Mouse (Mus musculus): ENCODE results near the gene Sema6d.
"Not testable (repeated sequence)": the region's sequence is repeated elsewhere in the genome, so short reads cannot be mapped to it uniquely, and the experiment has no call there.

Gene Sema6d

GRCm38 (mm10) chr2:124298872-124299271 is 209.1 kb downstream of the Sema6d start:
- no peak for DNase-seq

DNA sequence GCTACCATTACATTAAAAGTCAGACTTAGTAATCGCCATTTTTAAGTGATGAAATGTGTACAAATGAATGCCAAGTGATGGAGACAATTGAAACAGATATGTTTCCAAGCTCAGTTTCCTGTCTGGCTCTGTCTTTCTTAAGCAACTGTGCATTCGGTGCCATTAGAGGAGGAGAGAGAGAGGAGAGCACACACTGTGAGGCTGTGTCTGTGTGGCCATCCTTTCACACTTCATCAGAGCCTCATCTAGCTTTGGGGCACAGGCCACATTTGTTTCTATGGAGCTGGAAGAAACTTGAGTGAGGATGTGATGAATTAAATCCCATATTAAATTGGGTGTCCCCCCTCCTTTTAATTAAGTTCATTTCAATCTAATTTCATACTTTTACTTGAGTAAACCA is 218.8 kb downstream of the Sema6d start:
- no peak for DNase-seq

GRCm38 (mm10) chr2:124309361-124310128 is 219.8 kb downstream of the Sema6d start:
- no peak for DNase-seq

DNA sequence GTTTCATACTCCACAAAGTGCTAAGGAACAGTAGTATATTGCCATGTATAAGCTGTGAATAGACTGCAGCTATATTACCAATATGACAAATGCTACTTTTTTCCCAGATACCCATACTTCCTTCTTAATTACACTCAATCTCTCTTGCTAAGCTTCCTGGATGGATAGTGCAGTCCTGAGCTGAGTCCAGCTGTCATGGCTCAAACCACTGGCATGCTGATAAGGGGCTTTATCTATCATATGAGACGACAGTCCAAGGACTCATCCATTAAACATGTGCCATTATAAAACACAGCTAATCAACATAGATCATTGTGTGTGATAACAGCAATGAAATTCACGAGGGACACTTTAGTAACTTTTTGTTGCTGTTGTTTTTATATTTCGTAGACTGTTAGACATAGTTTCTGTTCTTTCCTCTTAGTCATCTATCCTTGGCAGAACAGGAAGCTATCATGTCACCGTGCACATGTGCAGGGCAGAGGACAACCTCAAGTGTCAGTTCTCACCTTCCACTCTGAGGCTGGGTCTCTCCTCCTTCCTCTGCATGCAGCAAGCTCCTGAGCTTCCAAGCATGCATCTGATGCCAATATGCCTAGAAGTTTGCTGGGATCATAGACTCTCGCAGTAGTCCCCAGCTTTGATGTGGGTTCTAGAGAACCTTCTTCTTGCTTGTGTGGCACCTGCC is 232.9 kb downstream of the Sema6d start:
- no peak for DNase-seq

DNA sequence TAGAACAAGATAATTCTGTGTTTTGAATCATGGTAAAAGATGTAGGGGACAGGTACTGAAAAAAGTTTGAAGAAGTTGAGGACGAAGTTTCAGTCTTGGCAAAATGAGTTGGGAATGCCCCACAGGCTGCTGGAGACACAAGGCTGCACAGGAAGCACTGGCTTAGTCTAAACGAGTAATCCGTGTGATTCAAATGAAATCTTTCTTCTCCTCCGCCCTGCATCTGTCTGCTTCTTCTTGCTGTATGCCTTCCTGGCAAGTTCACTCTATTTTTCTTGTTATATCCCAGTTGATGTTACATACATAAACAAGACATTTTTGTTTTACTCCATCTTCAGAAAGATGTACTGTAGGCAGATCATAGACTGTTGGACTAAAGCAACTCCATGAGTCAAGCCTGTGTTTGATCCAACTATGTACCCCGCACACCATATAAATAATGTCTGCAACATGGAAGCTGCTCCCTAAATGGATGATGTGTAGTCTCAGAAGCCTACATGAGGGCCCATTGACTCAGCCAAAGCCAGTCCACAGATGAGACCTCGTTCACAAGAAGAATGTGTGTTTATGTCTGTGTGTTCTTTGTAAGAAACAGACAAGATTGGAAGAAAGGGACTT is 234.4 kb downstream of the Sema6d start:
- DNase-seq, result no peak

- DNase-seq, result no peak
Observed at GRCm38 (mm10) chr2:124329473-124330130, 239.8 kb downstream of the Sema6d start.

DNA sequence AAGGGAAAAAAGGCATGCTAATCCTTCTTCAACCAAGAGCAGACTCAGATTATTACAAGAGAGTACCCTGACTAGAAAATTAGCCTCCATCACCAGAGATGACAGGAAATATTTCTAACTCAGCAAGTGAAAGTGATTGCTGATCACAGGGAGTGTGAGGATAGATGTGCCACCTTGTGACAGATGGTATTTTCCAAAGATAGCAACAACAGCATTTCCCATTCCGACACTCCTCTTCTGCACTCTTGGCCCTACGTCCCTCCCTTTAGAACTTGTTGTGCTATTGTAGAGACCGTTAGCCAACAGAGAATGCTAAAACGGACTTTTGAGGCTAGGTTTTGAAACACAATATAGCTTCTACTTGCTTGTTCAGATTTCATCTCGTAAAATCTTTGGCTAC is 243.1 kb downstream of the Sema6d start:
- DNase-seq, result no peak

DNA sequence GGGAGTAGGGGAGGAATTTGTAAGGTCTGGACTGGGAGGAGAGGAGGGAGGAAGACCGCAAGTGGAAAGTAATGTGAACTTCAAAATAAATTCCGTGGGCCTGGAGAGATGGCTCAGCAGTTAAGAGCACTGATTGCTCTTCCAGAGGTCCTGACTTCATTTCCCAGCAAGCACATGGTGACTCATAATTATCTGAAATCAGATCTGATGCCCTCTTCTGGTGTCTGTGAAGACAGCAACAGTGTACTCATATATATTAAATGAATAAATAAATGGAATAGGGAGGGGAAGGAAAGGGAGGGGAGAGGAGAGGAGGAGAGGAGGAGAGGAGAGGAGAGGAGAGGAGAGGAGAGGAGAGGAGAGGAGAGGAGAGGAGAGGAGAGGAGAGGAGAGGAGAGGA is 244.9 kb downstream of the Sema6d start:
- DNase-seq, result not testable (repeated sequence)

DNA sequence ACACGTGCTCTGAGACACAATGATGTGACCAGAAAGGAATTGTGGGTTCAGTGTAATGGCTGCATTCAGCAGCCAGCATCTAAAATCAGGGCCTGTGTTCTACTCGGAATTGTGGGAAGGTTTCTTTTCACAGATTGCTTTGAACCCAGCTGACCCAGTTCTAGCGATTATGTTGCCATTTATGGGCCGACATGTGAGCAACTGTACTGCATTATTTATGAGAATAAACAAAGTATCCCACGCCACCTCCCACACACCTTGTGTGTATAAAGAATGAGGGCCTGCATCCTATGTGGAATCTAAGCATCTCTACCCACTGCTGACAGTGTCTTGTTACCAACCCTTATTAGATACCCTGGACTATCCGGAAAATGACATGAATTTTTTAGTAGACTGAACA is 248.5 kb downstream of the Sema6d start:
- no peak for DNase-seq

DNA sequence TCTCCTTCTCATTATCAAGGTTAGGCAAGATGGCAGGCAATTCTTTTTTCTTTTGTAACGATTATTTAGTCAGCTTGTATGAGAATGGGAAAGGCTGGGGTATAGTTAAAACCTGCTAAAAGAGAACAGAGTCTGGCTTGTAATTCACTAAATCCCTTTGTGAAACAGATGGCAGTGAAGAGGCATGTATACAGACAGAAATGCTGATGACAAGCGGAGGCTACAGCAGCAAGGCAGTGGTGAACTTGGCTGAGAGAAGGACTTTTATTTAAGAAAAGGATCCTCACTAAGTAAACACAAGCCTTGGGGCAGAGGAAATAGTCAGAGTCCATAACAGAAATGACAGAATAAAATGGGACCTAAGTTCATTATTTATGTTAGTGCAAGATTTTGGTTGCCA is 264.4 kb downstream of the Sema6d start:
- DNase-seq, result no peak

- DNase-seq, result no peak
Observed at GRCm38 (mm10) chr2:124354716-124355115, 264.9 kb downstream of the Sema6d start.

GRCm38 (mm10) chr2:124369291-124369690 is 279.5 kb downstream of the Sema6d start:
- no peak for DNase-seq

DNA sequence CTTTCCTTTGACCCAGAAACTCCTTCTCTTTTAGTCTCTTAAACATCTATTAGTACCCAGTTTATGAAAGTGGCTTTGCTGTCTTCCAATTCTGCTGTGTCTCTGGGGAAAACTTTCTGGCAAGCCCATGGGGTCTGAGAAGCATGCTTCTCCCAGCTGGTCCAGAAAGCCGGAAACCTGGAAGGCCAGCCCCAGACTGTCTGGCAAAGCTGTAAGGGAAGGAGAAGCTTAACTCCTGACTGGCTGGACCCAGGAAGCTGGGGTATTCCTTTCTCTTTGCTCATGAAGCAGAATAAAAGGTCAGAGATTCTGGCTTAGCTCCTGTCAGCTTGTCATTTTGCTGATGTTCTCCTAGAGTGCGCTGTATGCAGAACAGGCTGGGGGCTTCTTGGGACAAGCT is 280.2 kb downstream of the Sema6d start:
- peak; percentile 4 for DNase-seq

- DNase-seq, result no peak
Observed at GRCm38 (mm10) chr2:124371363-124371762, 281.6 kb downstream of the Sema6d start.

DNA sequence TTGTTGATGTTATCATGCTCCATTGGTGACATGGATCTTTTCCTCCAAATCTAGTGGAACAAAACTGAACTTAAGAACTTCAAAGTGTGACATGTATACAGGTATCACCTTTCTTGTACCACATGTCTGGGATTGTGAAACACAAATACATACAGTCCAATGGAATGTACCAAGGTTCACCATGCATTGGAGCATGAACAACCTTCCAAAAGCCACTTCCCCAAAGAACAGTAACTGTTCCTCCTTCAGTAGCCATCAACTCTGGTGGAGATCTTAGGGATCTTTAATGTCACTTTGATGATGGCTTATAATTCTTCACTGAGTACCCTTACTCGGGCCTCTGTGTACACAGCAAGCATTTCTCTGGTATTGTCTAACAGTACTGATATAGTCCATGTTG is 295.3 kb downstream of the Sema6d start:
- DNase-seq, result no peak

DNA sequence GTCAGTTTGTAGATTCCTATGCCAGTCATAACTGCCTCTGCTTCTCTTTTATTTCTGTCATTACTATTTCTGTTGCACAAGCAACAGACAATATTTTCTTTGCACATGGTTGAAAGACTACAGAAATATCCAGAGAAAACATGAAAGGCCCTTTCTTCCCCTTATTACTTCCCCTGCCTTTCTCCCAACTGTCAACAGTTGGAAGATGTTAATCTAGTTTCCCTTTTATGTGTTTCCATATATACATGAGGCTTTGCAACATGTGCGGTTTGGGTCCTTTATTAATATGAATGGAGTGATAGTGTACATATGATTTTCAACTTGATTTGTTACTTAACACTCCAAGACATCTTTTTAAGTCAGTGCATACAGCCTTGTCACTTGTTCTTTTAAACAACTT is 296.0 kb downstream of the Sema6d start:
- no peak for DNase-seq

- no peak for DNase-seq
Observed at GRCm38 (mm10) chr2:124388269-124388668, 298.5 kb downstream of the Sema6d start.

DNA sequence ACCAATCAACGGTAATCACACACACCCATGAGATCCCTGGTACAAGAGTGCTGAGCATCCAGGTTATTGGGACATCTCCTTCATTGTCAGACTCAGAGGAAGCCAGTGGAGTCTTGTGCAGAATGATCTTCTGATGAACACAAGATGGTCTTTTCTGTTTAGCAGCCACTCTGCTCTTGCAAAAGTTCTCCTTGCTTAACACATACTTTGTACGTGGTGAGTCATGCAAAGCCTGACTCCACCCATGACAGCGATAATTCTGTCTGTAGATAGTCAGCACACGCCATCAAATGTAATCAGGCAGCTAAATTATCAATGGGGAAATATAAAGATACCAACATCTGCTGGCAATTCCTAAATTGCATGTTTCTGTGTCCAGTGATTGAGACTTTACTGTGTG is 307.0 kb downstream of the Sema6d start:
- no peak for DNase-seq

GRCm38 (mm10) chr2:124397304-124397703 is 307.5 kb downstream of the Sema6d start:
- no peak for DNase-seq

- DNase-seq, result no peak
Observed at GRCm38 (mm10) chr2:124399611-124400010, 309.8 kb downstream of the Sema6d start.

- no peak for DNase-seq
Observed at GRCm38 (mm10) chr2:124401727-124402380, 312.1 kb downstream of the Sema6d start.

GRCm38 (mm10) chr2:124403571-124403970 is 313.8 kb downstream of the Sema6d start:
- DNase-seq, result no peak

DNA sequence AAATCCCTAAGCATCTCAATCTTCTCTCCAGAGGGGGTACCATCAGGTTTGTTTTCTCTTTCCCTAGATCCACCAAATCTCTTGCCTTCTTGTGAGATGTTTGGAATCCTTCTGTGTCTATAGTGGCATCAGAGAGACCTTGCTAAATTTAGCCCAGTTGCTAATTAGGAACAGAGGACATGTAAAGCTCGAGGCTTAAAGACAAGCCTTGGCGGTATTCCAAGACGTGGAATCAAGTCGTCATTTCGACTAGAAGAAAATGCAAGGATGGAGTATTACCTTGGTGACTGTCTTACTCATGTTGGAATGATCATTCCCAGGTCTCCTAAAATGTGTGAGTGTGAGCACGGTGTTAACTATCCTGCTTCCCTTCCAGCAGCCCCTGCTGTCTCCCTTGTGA is 314.2 kb downstream of the Sema6d start:
- no peak for DNase-seq

Data from cerebellum, adult 8-10 months (tissue).